Mouse (Mus musculus): ENCODE results near the gene Msantd1. TPM values are rescaled to one million over a fixed set of nuclear protein-coding genes. Genes with fewer than 3 reads are reported as not detected.

Gene Msantd1
- polyA plus RNA-seq, 1 experiment from 2014 or later, result 0.58 TPM

DNA sequence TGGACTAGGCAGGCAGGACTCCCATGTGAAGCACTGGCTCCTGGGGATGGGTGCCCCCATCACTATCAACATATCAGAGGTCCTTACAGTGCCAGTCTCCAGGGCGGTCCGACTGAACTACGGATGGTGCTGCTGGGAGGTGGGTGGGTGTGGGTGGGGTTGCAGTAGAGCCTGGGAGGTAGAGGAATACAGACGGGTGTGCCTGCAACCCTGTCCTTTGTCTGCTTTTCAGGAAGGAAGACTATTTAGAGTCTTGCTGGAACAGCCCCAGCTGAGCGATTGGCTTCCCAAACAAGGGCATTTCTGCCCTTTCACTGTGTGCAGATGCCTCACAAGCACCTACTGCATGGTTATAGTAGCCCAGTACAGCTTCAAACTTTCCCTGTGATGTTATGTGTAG, 60.6 kb downstream of the Msantd1 start:
- peaks cover 52% of the 10 kb centered on the region for H3K36me3 ChIP-seq (ENCODE audit: control insufficient read depth, insufficient read depth, low read length)

DNA sequence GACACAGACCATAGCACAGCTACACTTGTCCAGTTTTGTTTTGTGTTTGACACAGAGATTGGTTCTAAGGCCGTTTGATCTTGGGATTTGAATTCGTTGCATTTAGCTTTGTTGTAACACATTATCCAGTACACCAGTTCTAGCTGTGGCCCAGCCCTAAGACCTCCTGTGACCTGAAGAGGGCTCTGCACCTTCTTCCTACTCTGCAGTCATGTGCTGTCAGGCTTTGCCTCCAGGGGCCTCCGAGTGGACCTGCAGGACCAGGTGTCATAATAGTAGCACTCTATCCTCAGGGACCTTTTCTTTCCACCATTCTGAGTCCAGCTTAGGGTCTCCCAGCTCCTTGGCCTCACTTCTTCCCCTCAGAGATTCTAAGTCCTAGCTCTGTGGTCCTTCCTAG, 64.7 kb downstream of the Msantd1 start:
- Histone ChIP-seq H3K4me2 (ENCODE audit: low read length) (no peak overlapping the region), H3K27ac (ENCODE audit: low read depth) (no peak overlapping the region), H3K9ac (ENCODE audit: low read length) (no peak overlapping the region), H3K4me3 (ENCODE audit: low read depth, low read length) (no peak overlapping the region), H3K9me3 (ENCODE audit: control insufficient read depth, low read length) (no peaks in the 10 kb centered on the region), H3K27me3 (replicated peaks; ENCODE audit: control insufficient read depth, insufficient read depth, low read length) (no peaks in the 10 kb centered on the region), H3K4me1 (replicated peaks; ENCODE audit: control insufficient read depth, insufficient read depth, low read length) (no peaks in the 10 kb centered on the region), H3K36me3 (ENCODE audit: control insufficient read depth, insufficient read depth, low read length) (peaks cover 45% of the 10 kb centered on the region)
- WGBS, result 86% methylated on average over 3 of the region's 3 CpGs
- DNase-seq (ENCODE audit: low spot score) (no peak), ATAC-seq (replicated peaks; ENCODE audit: low FRiP score, low TSS enrichment, low read depth) (no peak)

More for the DNA sequence above, 60.6 kb downstream of the Msantd1 start:
- no peaks in the 10 kb centered on the region for H3K4me1 ChIP-seq (replicated peaks; ENCODE audit: control insufficient read depth, insufficient read depth, low read length)
- no peaks in the 10 kb centered on the region for H3K9me3 ChIP-seq (ENCODE audit: control insufficient read depth, low read length)
- H3K27ac ChIP-seq (ENCODE audit: low read depth), result no peak overlapping the region
- no peaks in the 10 kb centered on the region for H3K27me3 ChIP-seq (replicated peaks; ENCODE audit: control insufficient read depth, insufficient read depth, low read length)
- no peak overlapping the region for H3K4me2 ChIP-seq (ENCODE audit: low read length)
- ATAC-seq (replicated peaks; ENCODE audit: low FRiP score, low TSS enrichment, low read depth), result no peak
- H3K9ac ChIP-seq (ENCODE audit: low read length), result no peak overlapping the region
- 84% methylated on average over 5 of the region's 5 CpGs for WGBS
- H3K4me3 ChIP-seq (ENCODE audit: low read depth, low read length), result no peak overlapping the region
- DNase-seq (ENCODE audit: low spot score), result no peak

Other genes starting within 250 kb of the Msantd1 start
- gene Nop14, start 247.9 kb upstream of the Msantd1 start, polyA plus RNA-seq (2014; fragmentation: Nextera tagmentation; extraction: Ambion mirVana), result 28.6 and 31.5 TPM in 2 replicates
- 1.6 and 2.2 TPM in 2 replicates for gene Grk4, start 247.6 kb upstream of the Msantd1 start, polyA plus RNA-seq (2014; fragmentation: Nextera tagmentation; extraction: Ambion mirVana)
- gene Htt, start 146.3 kb upstream of the Msantd1 start, polyA plus RNA-seq (2014; fragmentation: Nextera tagmentation; extraction: Ambion mirVana), result 19.4 and 19.5 TPM in 2 replicates
- 19.0 and 22.2 TPM in 2 replicates for gene Rgs12, start 41.4 kb downstream of the Msantd1 start, polyA plus RNA-seq (2014; fragmentation: Nextera tagmentation; extraction: Ambion mirVana)
- gene Hgfac, start 133.5 kb downstream of the Msantd1 start, polyA plus RNA-seq (2014; fragmentation: Nextera tagmentation; extraction: Ambion mirVana), result 1.3 and 1.7 TPM in 2 replicates
- 0.86 and 1.4 TPM in 2 replicates for gene Dok7, start 148.8 kb downstream of the Msantd1 start, polyA plus RNA-seq (2014; fragmentation: Nextera tagmentation; extraction: Ambion mirVana)
- gene Lrpap1, start 197.8 kb downstream of the Msantd1 start, polyA plus RNA-seq (2014; fragmentation: Nextera tagmentation; extraction: Ambion mirVana), result 107 and 117 TPM in 2 replicates

Measured in intestine, embryonic 14.5 days (tissue).